Mouse (Mus musculus) CH12.LX (cell line): ENCODE data around the gene Olfr815. TPM values are rescaled to one million over a fixed set of nuclear protein-coding genes. Genes with fewer than 3 reads are reported as not detected.
"Not testable (repeated sequence)": the region's sequence is repeated elsewhere in the genome, so short reads cannot be mapped to it uniquely, and the experiment has no call there.

Experiments used
- DNase-seq: peaks from one replicate; pipeline ENCODE4 v3.0.0-alpha.2; 2013; ENCODE audit errors: extremely low read depth
- H3K27ac ChIP-seq: 2 replicates; pipeline ENCODE4 v1.5.1; 2012; ENCODE audit warnings: low read depth, mild to moderate bottlenecking, control low read depth, moderate library complexity; ENCODE audit not compliant: insufficient read depth
- H3K27me3 ChIP-seq: replicated peaks from 2 replicates; pipeline ENCODE3; 2012; ENCODE audit warnings: inconsistent platforms
- H3K36me3 ChIP-seq, 2 experiments: replicated peaks in 1 of 2; 2 replicates each; pipeline versions ENCODE3 to v1.6.1; 2012; ENCODE audit warnings: inconsistent platforms in 1 of 2, low read length in 1 of 2, mild to moderate bottlenecking in 1 of 2, mixed read lengths in 1 of 2, moderate library complexity in 1 of 2; ENCODE audit not compliant: control insufficient read depth in 1 of 2, insufficient read depth in 1 of 2
- H3K4me1 ChIP-seq, 2 experiments: 2 replicates each; pipeline ENCODE4 v1.6.1; 2012; ENCODE audit warnings: inconsistent platforms in 1 of 2, moderate library complexity in 1 of 2; ENCODE audit not compliant: insufficient read depth in 2 of 2, control insufficient read depth in 1 of 2
- H3K4me2 ChIP-seq: 2 replicates; pipeline ENCODE4 v1.6.1; 2012; ENCODE audit warnings: low read depth, mild to moderate bottlenecking, control low read depth; ENCODE audit not compliant: poor library complexity, insufficient read depth, severe bottlenecking
- H3K4me3 ChIP-seq, 3 experiments: fragments of 150-350 bp in 1 of 3; sonication (generic) in 1 of 3; replicated peaks in 1 of 3; 2 replicates each; pipeline versions ENCODE3 to v1.5.1; 2011 to 2012; ENCODE audit warnings: low read depth in 2 of 3, low read length in 2 of 3, mild to moderate bottlenecking in 2 of 3, moderate library complexity in 2 of 3, control low read depth in 1 of 3, improper control_type of control experiment in 1 of 3, inconsistent platforms in 1 of 3, mixed read lengths in 1 of 3; ENCODE audit not compliant: poor library complexity in 1 of 3
- H3K79me2 ChIP-seq: replicated peaks from 2 replicates; pipeline ENCODE4 v1.6.1; 2012; ENCODE audit warnings: mild to moderate bottlenecking, moderate library complexity; ENCODE audit not compliant: control insufficient read depth, poor library complexity, insufficient read depth, severe bottlenecking; ENCODE audit errors: extremely low read depth
- H3K9ac ChIP-seq: 2 replicates; pipeline ENCODE4 v1.6.1; 2012; ENCODE audit warnings: low read depth, mild to moderate bottlenecking, control low read depth, moderate library complexity; ENCODE audit not compliant: insufficient read depth
- H3K9me3 ChIP-seq: replicated peaks from 2 replicates; pipeline ENCODE3; 2012; ENCODE audit warnings: low read length, inconsistent platforms, mixed read lengths
- BHLHE40 ChIP-seq: IDR thresholded peaks from 2 replicates; pipeline ENCODE4 v1.6.1; 2011; ENCODE audit warnings: mild to moderate bottlenecking, low read depth, low read length, improper control_type of control experiment
- E2F4 ChIP-seq: IDR thresholded peaks from 2 replicates; pipeline ENCODE4 v1.6.1; 2011; ENCODE audit warnings: low read depth, low read length, improper control_type of control experiment; ENCODE audit not compliant: insufficient replicate concordance
- EP300 ChIP-seq: IDR thresholded peaks from 2 replicates; pipeline ENCODE4 v1.6.1; 2011; ENCODE audit warnings: low read length, improper control_type of control experiment
- ETS1 ChIP-seq: conservative IDR thresholded peaks from 2 replicates; pipeline ENCODE4 v1.6.1; 2012; ENCODE audit warnings: low read depth, mild to moderate bottlenecking, inconsistent platforms, low read length, improper control_type of control experiment, moderate library complexity
- HCFC1 ChIP-seq: IDR thresholded peaks from 2 replicates; pipeline ENCODE4 v1.6.1; 2012; ENCODE audit warnings: low read depth, mild to moderate bottlenecking, inconsistent platforms, low read length, improper control_type of control experiment
- IRF4 ChIP-seq: IDR thresholded peaks from 2 replicates; pipeline ENCODE4 v1.6.1; 2014; ENCODE audit warnings: low read depth, mild to moderate bottlenecking, inconsistent platforms, low read length, improper control_type of control experiment
- JUN ChIP-seq: IDR thresholded peaks from 2 replicates; pipeline ENCODE4 v1.6.1; 2011; ENCODE audit warnings: low read depth, mild to moderate bottlenecking, low read length, improper control_type of control experiment, moderate library complexity; ENCODE audit not compliant: insufficient read depth
- KAT2A ChIP-seq: IDR thresholded peaks from 2 replicates; pipeline ENCODE4 v1.6.1; 2012; ENCODE audit warnings: low read length, improper control_type of control experiment, inconsistent platforms; ENCODE audit not compliant: insufficient replicate concordance
- MAX ChIP-seq: IDR thresholded peaks from 2 replicates; pipeline ENCODE4 v1.6.1; 2011; ENCODE audit warnings: low read length, improper control_type of control experiment
- MEF2A ChIP-seq: IDR thresholded peaks from 2 replicates; pipeline ENCODE4 v1.6.1; 2014; ENCODE audit warnings: low read depth, mild to moderate bottlenecking, inconsistent platforms, low read length, improper control_type of control experiment, borderline replicate concordance
- MXI1 ChIP-seq: IDR thresholded peaks from 2 replicates; pipeline ENCODE4 v1.6.1; 2011; ENCODE audit warnings: mild to moderate bottlenecking, low read depth, low read length, improper control_type of control experiment
- NELFE ChIP-seq: IDR thresholded peaks from 2 replicates; pipeline ENCODE4 v1.6.1; 2011; ENCODE audit warnings: low read depth, low read length, improper control_type of control experiment
- NRF1 ChIP-seq: IDR thresholded peaks from 2 replicates; pipeline ENCODE4 v1.6.1; 2014; ENCODE audit warnings: low read depth, mild to moderate bottlenecking, inconsistent platforms, low read length, improper control_type of control experiment, moderate library complexity
- PAX5 ChIP-seq: IDR thresholded peaks from 2 replicates; pipeline ENCODE4 v1.6.1; 2012; ENCODE audit warnings: low read length, inconsistent platforms, mixed read lengths
- POLR2A ChIP-seq: IDR thresholded peaks from 2 replicates; pipeline ENCODE4 v1.6.1; 2011; ENCODE audit warnings: low read depth, mild to moderate bottlenecking, improper control_type of control experiment, low read length
- POLR2AphosphoS2 ChIP-seq: IDR thresholded peaks from 2 replicates; pipeline ENCODE4 v1.6.1; 2011; ENCODE audit warnings: low read depth, low read length, improper control_type of control experiment
- RAD21 ChIP-seq: IDR thresholded peaks from 2 replicates; pipeline ENCODE4 v1.6.1; 2011; ENCODE audit warnings: low read depth, mild to moderate bottlenecking, low read length, improper control_type of control experiment, moderate library complexity
- SMC3 ChIP-seq: IDR thresholded peaks from 2 replicates; pipeline ENCODE4 v1.6.1; 2011; ENCODE audit warnings: low read depth, low read length, improper control_type of control experiment
- ZC3H11A ChIP-seq: IDR thresholded peaks from 2 replicates; pipeline ENCODE4 v1.6.1; 2012; ENCODE audit warnings: low read depth, mild to moderate bottlenecking, inconsistent platforms, low read length, improper control_type of control experiment
- ZMIZ1 ChIP-seq: IDR thresholded peaks from 2 replicates; pipeline ENCODE4 v1.6.1; 2012; ENCODE audit warnings: low read depth, mild to moderate bottlenecking, inconsistent platforms, low read length, improper control_type of control experiment
- dilution Hi-C: fragments of 300-500 bp; cut with MboI; formaldehyde crosslinking; loops from 2 replicates; pipeline ENCODE4 v1.14.3; 2020; ENCODE audit warnings: low sequenced_read_pairs; ENCODE audit not compliant: extremely low pct_unique_long_range_greater_than_20kb, extremely low pct_ligation_motif_present
- in situ Hi-C: fragments of 300-500 bp; cut with MboI; formaldehyde crosslinking; loops from 3 replicates; pipeline ENCODE4 v1.14.3; 2019; ENCODE audit warnings: low sequenced_read_pairs, low pct_ligation_motif_present, low pct_unique_long_range_greater_than_20kb, mixed read lengths
- polyA plus RNA-seq: library from polyadenylated mRNA; unstranded; fragments of >175 nt; gene quantifications from 2 replicates; pipeline ENCODE4 v1.2.1, GENCODE M21; 2012; ENCODE audit warnings: low read depth; ENCODE audit not compliant: insufficient read length
- total RNA-seq, 2 experiments: library from RNA; depleted of rRNA; stranded (reverse); fragments of 300-350 nt in 1 of 2; fragments of >200 nt in 1 of 2; gene quantifications; 2 replicates each; pipeline ENCODE4 v1.2.3; 2012 to 2014

The Olfr815 gene
- total RNA-seq (2012; rRNA removed) (not detected in 2 replicates), total RNA-seq (2014; rRNA removed) (not detected in 2 replicates), polyA plus RNA-seq (not detected in 2 replicates)

DNA sequence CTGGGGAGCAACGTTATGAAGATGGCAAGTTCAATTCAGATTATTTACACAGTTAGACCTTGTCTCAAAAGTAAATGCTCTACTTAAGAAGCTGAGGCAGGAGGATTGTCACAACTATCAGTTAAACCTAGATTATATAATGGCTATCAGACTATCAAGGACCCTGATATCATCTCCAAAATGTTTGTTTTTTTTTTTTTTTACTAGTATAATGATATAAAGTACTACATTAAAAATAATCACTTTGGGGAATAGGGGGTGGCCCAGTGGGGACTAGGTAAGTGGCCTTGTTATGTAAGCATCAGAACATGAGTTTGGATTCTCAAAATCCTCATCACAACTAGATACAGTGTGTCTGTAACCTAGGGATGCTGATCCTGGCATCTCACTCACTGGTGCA is at the start of gene Olfr815:
Gene Olfr815 (minus strand): TSS at position 101 of the 400 bp plus-strand sequence.
- H3K79me2 ChIP-seq, H3K36me3 ChIP-seq, H3K4me3 ChIP-seq, dilution Hi-C loops, H3K9me3 ChIP-seq, DNase-seq, H3K4me1 ChIP-seq, in situ Hi-C loops, H3K4me2 ChIP-seq, H3K27me3 ChIP-seq, H3K27ac ChIP-seq, H3K9ac ChIP-seq: not testable (repeated sequence)

DNA sequence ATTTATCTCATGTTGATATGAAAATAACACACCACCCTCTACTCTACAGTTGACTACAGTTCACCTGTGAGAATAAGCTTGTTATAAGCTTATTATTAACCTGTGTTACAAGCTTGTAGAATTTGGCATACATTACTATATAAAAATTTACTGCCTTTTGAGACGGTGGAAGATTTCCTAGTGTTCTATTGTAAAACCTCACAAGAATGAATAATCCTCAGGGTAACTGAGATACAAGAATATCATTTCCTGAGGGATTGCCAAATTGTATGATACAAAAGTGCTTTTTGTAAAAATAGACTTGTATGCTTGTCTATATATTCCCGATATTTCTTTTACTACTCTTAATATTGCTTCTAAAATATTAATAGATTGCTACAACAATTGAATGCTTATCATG is 43.3 kb upstream of the Olfr815 start, which contains the start of gene Olfr818:
Gene Olfr818 (minus strand): TSS at position 101 of the 400 bp plus-strand sequence.
- Histone ChIP-seq H3K9me3 (no peaks in the 10 kb centered on the region), H3K36me3 (no peaks in the 10 kb centered on the region), H3K79me2 (no peaks in the 10 kb centered on the region), H3K27ac (no peak within 1 kb of the TSS), H3K4me3 (no peak within 1 kb of the TSS), H3K9ac (no peak within 1 kb of the TSS), H3K4me2 (no peak within 1 kb of the TSS), H3K27me3 (no peaks in the 10 kb centered on the region), H3K4me1 (no peaks in the 10 kb centered on the region)
- TF ChIP-seq MXI1: no peak
- no peak for TF ChIP-seq NRF1
- TF ChIP-seq RAD21: no peak
- TF ChIP-seq NELFE: no peak
- TF ChIP-seq BHLHE40: no peak
- TF ChIP-seq IRF4: no peak
- TF ChIP-seq ZC3H11A: no peak
- no peak for TF ChIP-seq SMC3
- no peak for TF ChIP-seq JUN
- TF ChIP-seq ZMIZ1: no peak
- TF ChIP-seq KAT2A: no peak
- TF ChIP-seq PAX5: no peak
- TF ChIP-seq MAX: no peak
- TF ChIP-seq E2F4: no peak
- no peak for TF ChIP-seq ETS1
- TF ChIP-seq EP300: no peak
- no peak for TF ChIP-seq POLR2AphosphoS2
- no peak for TF ChIP-seq MEF2A
- no peak for TF ChIP-seq POLR2A
- no peak for TF ChIP-seq HCFC1
- in situ Hi-C loops: no loop called here
- no peak for DNase-seq
- dilution Hi-C loops: no loop called here
